Mouse (Mus musculus) C2C12 (cell line): Measurements from ENCODE around the gene Cst12. TPM values are rescaled to one million over a fixed set of nuclear protein-coding genes. Genes with fewer than 3 reads are reported as not detected.
"Not testable (repeated sequence)": the region's sequence is repeated elsewhere in the genome, so short reads cannot be mapped to it uniquely, and the experiment has no call there.

Experiments used
- H3K27me3 ChIP-seq: one replicate; pipeline ENCODE4 v1.6.1; 2011; ENCODE audit not compliant: control insufficient read depth, insufficient read depth, insufficient read length
- H3K36me3 ChIP-seq: one replicate; pipeline ENCODE4 v1.6.1; 2011; ENCODE audit not compliant: control insufficient read depth, insufficient read depth
- H3K4me3 ChIP-seq: one replicate; pipeline ENCODE4 v1.5.1; 2011; ENCODE audit warnings: mild to moderate bottlenecking, control low read depth; ENCODE audit not compliant: poor library complexity, insufficient read depth, severe bottlenecking
- H3K79me2 ChIP-seq: one replicate; pipeline ENCODE4 v1.6.1; 2011; ENCODE audit not compliant: control insufficient read depth, insufficient read depth
- H3K79me3 ChIP-seq: one replicate; pipeline ENCODE4 v1.6.1; 2011; ENCODE audit warnings: low read depth, control low read depth
- H3ac ChIP-seq: one replicate; pipeline ENCODE3; 2011; ENCODE audit warnings: low read depth; ENCODE audit not compliant: control insufficient read depth, insufficient read length
- CEBPB ChIP-seq: IDR thresholded peaks from one replicate; pipeline ENCODE4 v1.6.1; 2011; ENCODE audit warnings: low read depth, mild to moderate bottlenecking, control low read depth, moderate library complexity
- CTCF ChIP-seq: IDR thresholded peaks from one replicate; pipeline ENCODE4 v1.5.1; 2011; ENCODE audit not compliant: control insufficient read depth, insufficient read depth, insufficient read length
- FOSL1 ChIP-seq: IDR thresholded peaks from one replicate; pipeline ENCODE4 v1.8.0; 2011; ENCODE audit warnings: mild to moderate bottlenecking, low read length; ENCODE audit not compliant: poor library complexity, insufficient read depth, severe bottlenecking
- MAX ChIP-seq: IDR thresholded peaks from one replicate; pipeline ENCODE4 v1.6.1; 2011; ENCODE audit warnings: mild to moderate bottlenecking, control low read depth
- MYOD1 ChIP-seq: IDR thresholded peaks from one replicate; pipeline ENCODE4 v1.6.1; 2011; ENCODE audit warnings: low read depth; ENCODE audit not compliant: control insufficient read depth, insufficient read length
- MYOG ChIP-seq: IDR thresholded peaks from one replicate; pipeline ENCODE4 v1.6.1; 2011; ENCODE audit not compliant: control insufficient read depth, insufficient read length; ENCODE audit errors: extremely low read depth
- USF1 ChIP-seq: IDR thresholded peaks from one replicate; pipeline ENCODE4 v1.6.1; 2011; ENCODE audit warnings: low read depth, mild to moderate bottlenecking, control low read depth, moderate library complexity
- polyA plus RNA-seq: library from polyadenylated mRNA; unstranded; fragments of >200 nt; fragmentation: generic; extraction: Trizol; gene quantifications from one replicate; pipeline ENCODE4 v1.2.1, GENCODE M21; 2012; ENCODE audit warnings: missing spikeins

The Cst12 gene
- polyA plus RNA-seq, 1 experiment: not detected

GRCm38 (mm10) chr2:148754310-148754846, 34.8 kb upstream of the Cst12 start:
- no peaks in the 10 kb centered on the region for H3K79me2 ChIP-seq
- no peaks in the 10 kb centered on the region for H3K36me3 ChIP-seq
- H3K79me3 ChIP-seq: no peaks in the 10 kb centered on the region
- no peak overlapping the region for H3K4me3 ChIP-seq
- H3ac ChIP-seq: no peak overlapping the region
- no peak for TF ChIP-seq USF1
- TF ChIP-seq MYOD1: peak; percentile 87
- H3K27me3 ChIP-seq: no peaks in the 10 kb centered on the region

- H3K79me2 ChIP-seq: no peaks in the 10 kb centered on the region
- H3K36me3 ChIP-seq: no peaks in the 10 kb centered on the region
- H3ac ChIP-seq: no peak overlapping the region
- no peaks in the 10 kb centered on the region for H3K27me3 ChIP-seq
- no peak overlapping the region for H3K4me3 ChIP-seq
- no peaks in the 10 kb centered on the region for H3K79me3 ChIP-seq
- TF ChIP-seq MYOG: no peak
- no peak for TF ChIP-seq CTCF
- TF ChIP-seq FOSL1: no peak
- TF ChIP-seq USF1: no peak
- TF ChIP-seq MAX: no peak
- no peak for TF ChIP-seq CEBPB
- no peak for TF ChIP-seq MYOD1
Measured at GRCm38 (mm10) chr2:148763648-148764388, 25.3 kb upstream of the Cst12 start.

GRCm38 (mm10) chr2:148771397-148771796, 17.8 kb upstream of the Cst12 start, which contains the start of gene Cst11:
Cst11 (minus strand) TSS chr2:148771497.
- not testable (repeated sequence) for H3K36me3 ChIP-seq, H3K4me3 ChIP-seq, H3ac ChIP-seq, H3K27me3 ChIP-seq, H3K79me2 ChIP-seq, H3K79me3 ChIP-seq

- Histone ChIP-seq H3K79me3 (no peaks in the 10 kb centered on the region), H3K36me3 (no peaks in the 10 kb centered on the region), H3ac (no peak within 1 kb of the TSS), H3K27me3 (no peaks in the 10 kb centered on the region), H3K4me3 (no peak within 1 kb of the TSS), H3K79me2 (no peaks in the 10 kb centered on the region)
- no peak for TF ChIP-seq USF1
Measured at GRCm38 (mm10) chr2:148781709-148782108, 7.5 kb upstream of the Cst12 start, which contains the start of gene 8030411F24Rik. 8030411F24Rik (plus strand) TSS chr2:148782009.

- Histone ChIP-seq H3K27me3 (no peaks in the 10 kb centered on the region), H3ac (no peak within 1 kb of the TSS), H3K4me3 (no peak within 1 kb of the TSS), H3K36me3 (no peaks in the 10 kb centered on the region), H3K79me3 (no peaks in the 10 kb centered on the region), H3K79me2 (no peaks in the 10 kb centered on the region)
- TF ChIP-seq CEBPB: no peak
- TF ChIP-seq USF1: no peak
- no peak for TF ChIP-seq MAX
- no peak for TF ChIP-seq CTCF
- TF ChIP-seq MYOG: no peak
- TF ChIP-seq FOSL1: no peak
- no peak for TF ChIP-seq MYOD1
Measured at GRCm38 (mm10) chr2:148798485-148798884, 9.3 kb downstream of the Cst12 start, which contains the start of gene Cst8. Cst8 (plus strand) TSS chr2:148798785.

- no peak for TF ChIP-seq MAX
- Histone ChIP-seq H3K27me3 (no peaks in the 10 kb centered on the region), H3K79me2 (no peaks in the 10 kb centered on the region), H3ac (no peak overlapping the region), H3K4me3 (no peak overlapping the region), H3K36me3 (no peaks in the 10 kb centered on the region), H3K79me3 (no peaks in the 10 kb centered on the region)
Measured at GRCm38 (mm10) chr2:148801491-148801921, 12.3 kb downstream of the Cst12 start.
